Mouse (Mus musculus) ES-E14 (cell line): Measurements from ENCODE around the gene Iqcc.

ENCODE experiments used
- CHD2 ChIP-seq: IDR thresholded peaks from 2 replicates; pipeline ENCODE4 v1.6.1; 2014; ENCODE audit warnings: mild to moderate bottlenecking, low read depth, low read length, inconsistent platforms
- HCFC1 ChIP-seq: IDR thresholded peaks from 2 replicates; pipeline ENCODE4 v1.6.1; 2012; ENCODE audit warnings: low read length, inconsistent platforms, borderline replicate concordance; ENCODE audit not compliant: insufficient read depth
- MAFK ChIP-seq: IDR thresholded peaks from 2 replicates; pipeline ENCODE4 v1.6.1; 2014; ENCODE audit warnings: mild to moderate bottlenecking, low read depth, low read length, inconsistent platforms; ENCODE audit not compliant: insufficient read depth
- ZC3H11A ChIP-seq: IDR thresholded peaks from 2 replicates; pipeline ENCODE4 v1.6.1; 2012; ENCODE audit warnings: low read depth, mild to moderate bottlenecking, inconsistent platforms, low read length, borderline replicate concordance
- ZNF384 ChIP-seq: IDR thresholded peaks from 2 replicates; pipeline ENCODE4 v1.6.1; 2012; ENCODE audit warnings: low read depth, low read length, inconsistent platforms

DNA sequence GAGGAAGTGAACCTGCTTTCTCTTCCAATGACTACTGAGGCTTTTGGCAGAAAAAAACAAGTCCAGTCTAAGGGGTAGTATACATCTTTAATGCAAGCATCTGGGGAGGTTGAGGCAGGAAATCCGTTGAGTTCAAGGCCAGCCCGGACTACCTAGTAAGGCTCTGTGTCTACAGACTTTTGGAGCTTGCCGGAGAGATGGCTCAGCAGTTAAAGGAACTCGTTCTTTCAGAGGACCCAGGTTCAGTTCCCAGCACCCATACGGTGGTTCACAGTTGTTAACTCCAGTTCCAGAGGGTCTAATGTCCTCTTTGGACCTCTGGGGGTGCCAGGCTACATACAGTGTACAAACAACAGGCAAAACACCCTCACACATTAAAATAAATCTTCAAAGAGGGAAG, 868 bp downstream of the Iqcc start:
- TF ChIP-seq HCFC1 (no peak), ZC3H11A (no peak), ZNF384 (no peak), CHD2 (no peak), MAFK (no peak)
